Mouse (Mus musculus): ENCODE results near the gene Slc11a1.

DNA sequence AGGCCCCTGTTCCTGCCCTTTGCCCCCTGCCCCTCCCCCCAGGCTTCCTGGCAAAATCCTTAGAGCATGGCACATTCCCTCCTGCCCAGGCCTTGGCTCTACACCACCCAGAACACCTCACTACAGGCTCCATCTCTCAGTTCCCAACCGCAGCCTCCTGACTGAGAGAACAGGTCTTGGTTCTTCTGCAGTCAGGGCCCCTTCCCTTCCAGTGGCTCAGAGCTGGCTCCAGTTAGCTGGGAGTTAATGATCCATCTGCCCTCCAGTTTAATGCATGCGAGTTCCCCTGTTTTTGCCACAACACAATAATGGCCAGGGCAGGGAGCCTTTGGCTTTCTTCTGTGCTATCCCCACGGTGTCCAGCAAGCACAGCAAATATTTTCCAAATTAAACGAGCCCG lies 31.8 kb upstream of the Slc11a1 start:
- TF ChIP-seq CTCF (IDR thresholded peaks at IDR 0.05; ENCODE audit: low read depth, low read length) (no peak), POLR2A (IDR thresholded peaks at IDR 0.05; ENCODE audit: extremely low read depth, insufficient read depth, low read length) (no peak)
